Mouse (Mus musculus): ENCODE measurements around the gene Krt79. TPM values are rescaled to one million over a fixed set of nuclear protein-coding genes. Genes with fewer than 3 reads are reported as not detected.

Krt79 gene
- total RNA-seq, 2 experiments from 2014 or later = 0.32 TPM; not detected in 1

DNA sequence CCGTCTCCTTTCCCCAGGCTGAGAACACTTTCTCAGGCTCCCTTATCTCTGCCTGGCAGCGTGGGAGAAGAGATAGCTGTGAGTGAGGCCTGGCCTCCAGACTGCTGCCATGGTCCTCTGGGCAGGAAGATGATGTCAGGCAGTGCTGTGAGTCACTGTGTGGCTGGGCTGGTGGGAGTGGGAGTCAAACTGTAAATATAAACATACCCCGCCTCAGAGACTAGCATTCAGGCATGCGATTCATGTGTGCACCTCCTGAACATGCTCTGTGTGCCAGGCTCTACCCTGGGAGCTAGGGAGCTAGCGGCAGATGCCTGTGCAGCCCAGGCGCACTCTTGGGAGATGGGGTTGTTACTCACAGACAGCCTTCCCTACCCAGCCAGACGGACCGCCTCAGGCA, 1.8 kb upstream of the Krt79 start:
- DNase-seq = no peak
- intact Hi-C loops (cut with DNase I) = no loop called here

DNA sequence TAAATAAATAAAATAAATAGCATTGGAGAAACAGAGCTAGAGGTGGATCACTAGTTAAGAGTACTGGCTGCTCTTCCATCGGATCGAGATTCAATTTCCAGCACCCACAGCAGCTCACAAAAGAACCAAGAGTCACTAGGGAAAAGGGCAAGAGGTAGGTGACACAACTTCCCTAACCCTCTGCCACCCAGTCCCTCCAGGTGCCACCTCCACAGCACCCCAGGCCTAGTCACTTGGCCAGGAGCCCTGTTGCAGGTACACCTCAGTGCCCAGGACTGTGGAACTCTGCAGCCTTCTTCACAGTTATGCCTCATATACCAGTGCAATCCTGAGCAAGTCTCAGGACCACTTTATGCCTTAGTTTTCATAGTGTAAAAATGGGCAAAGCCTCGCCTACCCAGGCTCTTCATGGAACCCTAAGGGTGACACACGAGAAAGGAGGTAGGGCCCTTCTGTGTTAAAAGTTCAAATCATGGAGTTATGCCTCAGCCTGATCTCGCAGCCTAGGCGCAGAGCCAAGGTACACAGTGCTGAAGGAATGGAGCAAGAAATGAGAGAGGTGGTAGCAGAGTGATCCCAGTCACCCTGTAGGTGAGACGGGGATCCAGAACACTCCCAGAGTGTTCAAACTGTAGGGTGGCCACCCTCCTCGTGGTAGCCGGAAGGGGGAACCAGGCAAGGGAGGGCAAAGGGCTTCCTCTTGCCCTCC, 1.4 kb downstream of the Krt79 start:
- DNase-seq = no peak
- intact Hi-C loops (cut with DNase I) = no loop called here

DNA sequence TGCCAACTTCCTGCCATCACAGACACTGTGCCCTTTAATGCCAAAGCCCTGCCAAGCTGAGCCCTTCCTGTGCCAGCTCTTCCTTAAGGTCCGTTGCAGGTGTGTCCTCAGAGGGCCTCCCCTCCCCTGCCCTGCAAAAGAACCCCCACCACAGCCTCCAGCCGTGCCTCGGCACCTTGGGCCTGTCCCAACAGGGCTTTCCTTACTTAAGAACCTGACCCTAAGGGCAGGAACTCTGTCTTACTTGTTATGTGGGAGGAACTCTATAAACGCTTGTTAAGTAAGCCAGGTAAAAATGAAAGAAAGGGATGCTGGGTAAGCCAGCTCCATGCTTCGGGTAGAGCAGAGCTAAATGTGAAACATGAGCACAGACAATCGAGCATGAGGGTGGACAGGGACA, 7.1 kb downstream of the Krt79 start:
- DNase-seq = no peak
- intact Hi-C loops (cut with DNase I) = no loop called here

DNA sequence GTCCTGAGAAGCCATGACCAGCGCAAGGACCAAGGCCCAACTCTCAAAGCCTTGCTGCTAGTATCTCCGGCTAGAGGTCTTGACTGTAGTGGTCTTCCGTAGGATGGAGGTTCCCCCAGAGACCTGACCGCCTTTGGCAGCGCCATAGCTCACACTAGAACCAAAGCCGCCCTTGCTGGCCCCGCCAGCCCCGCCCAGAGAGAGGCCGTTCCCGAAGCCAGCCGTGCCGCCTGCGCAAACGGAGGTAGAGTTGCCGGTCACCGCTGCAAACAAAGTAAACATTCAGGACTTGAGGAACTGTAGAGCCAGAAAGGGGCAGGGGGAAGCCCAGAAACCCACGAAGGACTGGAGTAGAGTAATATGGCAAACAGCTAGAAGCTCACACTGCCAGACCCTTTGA, 10.5 kb downstream of the Krt79 start:
- intact Hi-C loops (cut with DNase I) = no loop called here
- DNase-seq = no peak

- intact Hi-C loops (cut with DNase I) = no loop called here
- no peak for DNase-seq
Measured at GRCm38 (mm10) chr15:101929087-101929486, 11.0 kb downstream of the Krt79 start.

GRCm38 (mm10) chr15:101927340-101928080, 12.6 kb downstream of the Krt79 start:
- peak; percentile 44 for DNase-seq
- intact Hi-C loops (cut with DNase I) = no loop called here

DNA sequence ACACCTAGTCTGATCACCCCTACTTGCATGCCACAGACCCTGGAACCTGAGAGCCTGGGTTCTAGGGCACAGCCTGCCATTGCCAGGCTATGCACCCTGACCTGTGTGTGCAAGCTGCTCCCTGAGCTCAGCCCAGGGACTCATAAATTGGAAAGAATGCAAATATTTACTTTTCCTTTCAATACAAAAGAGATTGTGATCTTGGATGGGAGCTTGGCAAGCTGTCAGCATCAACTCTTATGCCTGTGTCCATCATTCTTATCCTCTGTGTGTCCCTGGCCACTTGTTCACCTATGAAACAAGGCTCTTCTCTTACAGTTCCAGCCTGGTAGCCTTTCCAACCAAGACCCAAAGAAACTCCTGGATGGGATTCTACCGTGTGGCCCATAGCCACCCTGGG, 15.1 kb downstream of the Krt79 start:
- no peak for DNase-seq

GRCm38 (mm10) chr15:101924635-101925034, 15.5 kb downstream of the Krt79 start, which contains the start of gene Krt4:
Gene Krt4 (minus strand): TSS chr15:101924735.
- intact Hi-C loops (cut with DNase I) = no loop called here

More for the DNA sequence above, 15.1 kb downstream of the Krt79 start:
- intact Hi-C loops (cut with DNase I) = no loop called here

GRCm38 (mm10) chr15:101922296-101922695, 17.8 kb downstream of the Krt79 start:
- intact Hi-C loops (cut with DNase I) = no loop called here

More at GRCm38 (mm10) chr15:101924635-101925034, 15.5 kb downstream of the Krt79 start, which contains the start of gene Krt4:
- DNase-seq = no peak

DNA sequence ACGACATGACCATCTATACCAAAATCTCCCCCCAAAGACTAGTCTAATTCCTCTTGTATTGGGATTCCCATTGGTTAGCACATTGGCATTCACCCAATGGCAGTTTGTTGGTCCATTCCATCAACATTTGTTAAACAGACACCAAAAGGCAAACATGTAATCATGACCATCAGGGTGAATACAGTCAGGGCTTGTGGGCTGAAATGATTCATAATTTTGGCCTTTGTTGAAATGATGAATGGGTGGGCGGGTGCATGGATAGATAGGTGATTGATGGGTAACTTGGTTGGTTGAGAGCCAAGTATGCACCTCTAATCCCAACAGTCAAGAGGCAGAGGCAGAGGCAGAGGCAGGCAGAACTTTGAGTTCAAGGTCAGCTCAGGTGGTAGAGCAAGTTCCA, 24.1 kb downstream of the Krt79 start:
- no peak for DNase-seq
- intact Hi-C loops (cut with DNase I) = no loop called here

More at GRCm38 (mm10) chr15:101922296-101922695, 17.8 kb downstream of the Krt79 start:
- DNase-seq = no peak

GRCm38 (mm10) chr15:101904849-101905248, 35.3 kb downstream of the Krt79 start:
- intact Hi-C loops (cut with DNase I) = no loop called here
- no peak for DNase-seq

- DNase-seq = no peak
Measured at GRCm38 (mm10) chr15:101902171-101903149, 37.7 kb downstream of the Krt79 start.

DNA sequence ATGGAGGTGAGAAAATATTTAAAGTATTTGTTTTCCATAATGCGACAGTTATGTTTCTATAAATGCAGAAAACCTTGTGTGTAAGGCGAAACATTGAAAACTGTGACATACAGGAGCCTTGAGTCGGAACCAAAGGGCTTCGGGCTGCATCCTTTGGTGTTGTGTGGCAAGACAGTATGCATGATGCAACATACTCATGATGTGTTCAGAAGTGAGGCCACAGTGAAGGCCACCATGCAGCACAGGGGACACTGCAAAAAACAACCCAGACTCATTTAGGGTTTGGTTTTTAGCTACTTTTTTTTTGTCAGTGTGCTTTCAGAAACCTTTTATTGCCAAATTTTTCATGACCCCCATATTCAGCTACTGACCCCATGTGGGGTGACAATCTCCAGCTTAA, 44.9 kb downstream of the Krt79 start:
- no peak for DNase-seq
- intact Hi-C loops (cut with DNase I) = no loop called here

More at GRCm38 (mm10) chr15:101902171-101903149, 37.7 kb downstream of the Krt79 start:
- intact Hi-C loops (cut with DNase I) = no loop called here

DNA sequence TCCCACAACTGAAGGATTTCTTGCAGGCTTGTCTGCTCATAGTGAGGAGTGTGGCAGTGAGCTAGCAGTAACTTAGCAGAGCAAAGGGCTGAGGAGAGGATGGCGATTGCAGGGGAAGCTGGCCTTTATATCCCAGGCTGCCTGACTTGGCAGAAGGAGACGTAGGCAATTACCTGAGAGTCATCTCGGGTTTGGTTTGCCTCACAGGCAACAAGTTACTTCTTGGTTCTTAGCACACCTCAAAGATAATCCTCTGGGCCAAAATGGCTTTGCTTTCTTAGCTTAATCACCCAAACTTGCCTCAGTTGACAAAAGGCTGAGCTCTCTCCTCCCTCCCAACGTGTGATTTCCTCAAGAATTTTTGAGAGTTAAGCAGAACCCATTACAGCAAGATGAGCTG, 47.3 kb downstream of the Krt79 start, which contains the start of gene Krt76:
Krt76 (minus strand) TSS at position 101 of the 400 bp plus-strand sequence.
- no peak for DNase-seq
- intact Hi-C loops (cut with DNase I) = no loop called here

GRCm38 (mm10) chr15:101879776-101880175, 60.3 kb downstream of the Krt79 start:
- intact Hi-C loops (cut with DNase I) = no loop called here
- DNase-seq = no peak

Small RNA genes lying within 50 kb of the gene (microRNA-seq; reads per million reads assigned to microRNA genes)
- gene Gm44356 = not detected

Other genes starting within 250 kb of the Krt79 start
- not detected for gene Krt6a, start 246.0 kb downstream of the Krt79 start, total RNA-seq (2021)
- not detected for gene Krt5, start 227.4 kb downstream of the Krt79 start, total RNA-seq (2021)
- not detected for gene Krt71, start 197.2 kb downstream of the Krt79 start, total RNA-seq (2021)
- gene Krt72, start 153.9 kb downstream of the Krt79 start, total RNA-seq (2021) = not detected
- under 1 TPM; 0.42 to 0.46 TPM for gene Krt73, start 138.0 kb downstream of the Krt79 start, total RNA-seq (2021)
- gene Krt2, start 122.2 kb downstream of the Krt79 start, total RNA-seq (2021) = not detected
- gene Krt1, start 89.5 kb downstream of the Krt79 start, total RNA-seq (2021) = 1 to 10 TPM; 5.9 to 6.1 TPM
- gene Krt77, start 70.6 kb downstream of the Krt79 start, total RNA-seq (2021) = 1 to 10 TPM; 6.7 to 7.8 TPM
- gene Krt76, start 47.4 kb downstream of the Krt79 start, total RNA-seq (2021) = not detected
- under 1 TPM in 1 of 2 experiments, not detected in 1; 0.24 TPM for gene Krt4, start 15.6 kb downstream of the Krt79 start, total RNA-seq (2021)
- gene Krt78, start 14.0 kb upstream of the Krt79 start, total RNA-seq (2021) = not detected
- under 1 TPM in 1 of 2 experiments, not detected in 1; 0.18 TPM for gene Krt8, start 64.2 kb upstream of the Krt79 start, total RNA-seq (2021)
- gene Krt18, start 87.9 kb upstream of the Krt79 start, total RNA-seq (2021) = under 1 TPM; 0.26 to 0.64 TPM
- gene Eif4b, start 133.4 kb upstream of the Krt79 start, total RNA-seq (2021) = 100 to 1,000 TPM; 206 to 211 TPM
- gene Tns2, start 160.1 kb upstream of the Krt79 start, total RNA-seq (2021) = 10 to 100 TPM in 1 of 2 experiments, 1 to 10 TPM in 1; 8.5 to 11.4 TPM
- gene Spryd3, start 195.9 kb upstream of the Krt79 start, total RNA-seq (2021) = 100 to 1,000 TPM; 115 to 118 TPM
- 1 to 10 TPM; 1.6 to 2.0 TPM for gene Igfbp6, start 204.0 kb upstream of the Krt79 start, total RNA-seq (2021)
- gene Soat2, start 210.2 kb upstream of the Krt79 start, total RNA-seq (2021) = not detected